In the genomic region with DNA sequence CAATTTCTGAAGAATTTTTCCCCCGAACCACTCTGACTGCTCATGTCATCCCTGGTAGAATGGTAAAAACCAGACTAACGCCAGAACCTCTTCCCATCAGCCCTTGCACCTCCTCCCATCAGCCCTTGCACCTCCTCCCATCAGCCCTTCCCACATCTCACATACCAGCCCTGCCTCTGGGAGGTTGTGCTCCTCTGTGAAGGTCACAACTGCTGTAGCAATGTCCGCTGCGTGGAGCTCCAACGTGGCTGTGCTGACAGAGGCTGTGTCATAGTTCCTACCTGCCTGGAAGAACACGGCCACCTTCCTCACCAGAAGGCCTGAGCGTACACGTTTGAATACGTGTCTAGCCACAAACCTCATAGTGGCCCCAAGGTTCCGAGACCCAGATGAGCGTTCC, we compare ENCODE assay signal across 22 mouse cellular contexts. TPM values are rescaled to one million over a fixed set of nuclear protein-coding genes. Genes with fewer than 3 reads are reported as not detected.
DNase-seq lines count a peak whose midpoint lies in the region; ATAC-seq and TF ChIP-seq lines count a peak whose summit lies in the region.
"Had no signal": no experiment of that assay in that cellular context is flagged by ENCODE, and none has a peak within 500 bp of the region (broad histone marks: within the 10 kb centered on the region; RNA-seq: fewer than 3 reads in every experiment).

No protein-coding gene starts in this region.

- no peak for TF ChIP-seq RAD21 in CH12.LX (IDR thresholded peaks at IDR 0.05; ENCODE audit: low read depth, low read length)

- dilution Hi-C loops in CH12.LX (cut with MboI; ENCODE audit: extremely low pct_ligation_motif_present, extremely low pct_unique_long_range_greater_than_20kb, low sequenced_read_pairs), result no loop called here

- no peaks in the 10 kb centered on the region for H3K9me3 ChIP-seq in megakaryocyte, embryonic 14.5 days
- no peaks in the 10 kb centered on the region for H3K9me3 ChIP-seq in CH12.LX (replicated peaks; ENCODE audit: low read length)
- H3K9me3 ChIP-seq: embryonic facial prominence, embryonic 10.5 days; embryonic facial prominence, embryonic 12.5 days; forebrain, embryonic 13.5 days; forebrain, embryonic 15.5 days had no signal

- no peaks in the 10 kb centered on the region for H3K4me1 ChIP-seq in megakaryocyte, embryonic 14.5 days
- H3K4me1 ChIP-seq in CH12.LX (ENCODE audit: control insufficient read depth in 1 of 2, insufficient read depth in 2 of 2), result no peaks in the 10 kb centered on the region
- H3K4me1 ChIP-seq: embryonic facial prominence, embryonic 10.5 days; embryonic facial prominence, embryonic 12.5 days; forebrain, embryonic 13.5 days; forebrain, embryonic 15.5 days had no signal

- in situ Hi-C loops in CH12.LX (cut with MboI; ENCODE audit: low pct_ligation_motif_present, low pct_unique_long_range_greater_than_20kb, low sequenced_read_pairs), result no loop called here

- ATAC-seq in megakaryocyte, adult 5-6 weeks (ENCODE audit: poor library complexity, severe bottlenecking), result no peak
- ATAC-seq: forebrain, embryonic 13.5 days; forebrain, embryonic 15.5 days; forebrain, postnatal 0 days; Patski had no signal

- no peak overlapping the region for H3K9ac ChIP-seq in CH12.LX (ENCODE audit: insufficient read depth, low read depth)
- H3K9ac ChIP-seq: embryonic facial prominence, embryonic 12.5 days; forebrain, embryonic 13.5 days; forebrain, embryonic 15.5 days; forebrain, postnatal 0 days had no signal

- peaks cover 2% of the 10 kb centered on the region for H3K27me3 ChIP-seq in megakaryocyte, embryonic 14.5 days (replicated peaks)
- peaks cover 26% of the 10 kb centered on the region for H3K27me3 ChIP-seq in CH12.LX (replicated peaks)
- H3K27me3 ChIP-seq: embryonic facial prominence, embryonic 12.5 days; forebrain, embryonic 13.5 days; forebrain, embryonic 15.5 days had no signal

- TF ChIP-seq POLR2A in CH12.LX (IDR thresholded peaks at IDR 0.05; ENCODE audit: low read depth, low read length), result 0 out of 2 replicates have a peak, but pooled peaks have one; percentile 34

- DNase-seq in CH12.LX (ENCODE audit: extremely low read depth) (peak; percentile 3), R1 (ENCODE audit: low read depth, low spot score) (peak; percentile 18)
- DNase-seq in cerebellum, postnatal 25 days, result no peak
- DNase-seq: adrenal gland, adult 2 months; adrenal gland, postnatal 10 days; adrenal gland, postnatal 25 days; cerebellum, adult 11 months; cerebellum, adult 18-20 months; cerebellum, adult 8-10 months; cerebellum, adult 9-11 months; cerebellum, postnatal 14 days; forebrain, postnatal 0 days had no signal

- H3K36me3 ChIP-seq in megakaryocyte, embryonic 14.5 days (replicated peaks; ENCODE audit: low read length), result no peaks in the 10 kb centered on the region
- H3K36me3 ChIP-seq in CH12.LX (replicated peaks in 1 of 2; ENCODE audit: control insufficient read depth in 1 of 2, insufficient read depth in 1 of 2, low read length in 1 of 2), result no peaks in the 10 kb centered on the region
- H3K36me3 ChIP-seq: embryonic facial prominence, embryonic 10.5 days; embryonic facial prominence, embryonic 12.5 days; forebrain, embryonic 15.5 days; G1E had no signal

- no peak for TF ChIP-seq CTCF in CH12.LX (conservative IDR thresholded peaks at IDR 0.05 in 1 of 2, IDR thresholded peaks at IDR 0.05 in 1 of 2; ENCODE audit: low read depth in 2 of 2, low read length in 2 of 2)

- H3K4me3 ChIP-seq in megakaryocyte, embryonic 14.5 days (replicated peaks), result peak overlapping the region; percentile 12
- peak overlapping the region in 2 of 3 experiments; percentile 21 to 25 for H3K4me3 ChIP-seq in CH12.LX (replicated peaks in 1 of 3; ENCODE audit: low read depth in 2 of 3, low read length in 2 of 3, poor library complexity in 1 of 3)
- H3K4me3 ChIP-seq: embryonic facial prominence, embryonic 10.5 days; embryonic facial prominence, embryonic 12.5 days; forebrain, embryonic 13.5 days; forebrain, embryonic 15.5 days had no signal

- no peak overlapping the region for H3K27ac ChIP-seq in CH12.LX (ENCODE audit: insufficient read depth, low read depth)
- H3K27ac ChIP-seq: embryonic facial prominence, embryonic 10.5 days; embryonic facial prominence, embryonic 12.5 days; forebrain, embryonic 13.5 days; forebrain, embryonic 15.5 days had no signal

- no peaks in the 10 kb centered on the region for H3K79me2 ChIP-seq in CH12.LX (replicated peaks; ENCODE audit: control insufficient read depth, extremely low read depth, insufficient read depth, poor library complexity, severe bottlenecking)

- TF ChIP-seq EP300 in CH12.LX (IDR thresholded peaks at IDR 0.05; ENCODE audit: low read length), result no peak

- H3K4me2 ChIP-seq in CH12.LX (ENCODE audit: insufficient read depth, low read depth, poor library complexity, severe bottlenecking), result no peak overlapping the region
- H3K4me2 ChIP-seq: embryonic facial prominence, embryonic 12.5 days; forebrain, embryonic 13.5 days; forebrain, embryonic 15.5 days had no signal

TF ChIP-seq in CH12.LX, 34 proteins besides CTCF, POLR2A, EP300 and RAD21:
- TF ChIP-seq SMC3 (IDR thresholded peaks at IDR 0.05; ENCODE audit: low read depth, low read length), result no peak
- TF ChIP-seq MEF2A (IDR thresholded peaks at IDR 0.05; ENCODE audit: borderline replicate concordance, low read depth, low read length), result no peak
- no peak for TF ChIP-seq SIN3A (IDR thresholded peaks at IDR 0.05; ENCODE audit: low read length)
- TF ChIP-seq ZMIZ1 (IDR thresholded peaks at IDR 0.05; ENCODE audit: low read depth, low read length), result no peak
- no peak for TF ChIP-seq ZNF384 (IDR thresholded peaks at IDR 0.05; ENCODE audit: low read depth, low read length)
- no peak for TF ChIP-seq NELFE (IDR thresholded peaks at IDR 0.05; ENCODE audit: low read depth, low read length)
- TF ChIP-seq ETS1 (conservative IDR thresholded peaks at IDR 0.05; ENCODE audit: low read depth, low read length), result no peak

RNA-seq across cellular contexts. Expression of a gene that starts 52.7 kb away (rescaled TPM):
- not detected in 2 replicates for polyA plus RNA-seq in megakaryocyte, embryonic 14.5 days (2012; ENCODE audit: insufficient read depth, low replicate concordance)
- total RNA-seq in megakaryocyte, adult 5-6 weeks (2015), result not detected in 2 replicates
- not detected in 2 replicates for total RNA-seq in megakaryocyte, adult 5-6 weeks (2017)
- total RNA-seq in CH12.LX (2012; rRNA removed) (under 0.01 TPM in 1 of 2 replicates, not detected in the other), CH12.LX (2014; rRNA removed) (not detected in 2 replicates)
- polyA plus RNA-seq in CH12.LX (2012; ENCODE audit: insufficient read length, low read depth), result not detected in 2 replicates
- polyA plus RNA-seq: C2C12; embryonic facial prominence, embryonic 10.5 days; forebrain, embryonic 11.5 days; G1E; Patski had no signal

Comparison
In these comparisons a context has a peak if more than half of its experiments do, and no peak if none do; other contexts are left out.
1. DNase-seq: peak in CH12.LX (single experiment) and R1 (single experiment); none in cerebellum, postnatal 25 days (0 of 2).